Mouse (Mus musculus): ENCODE measurements around the gene Sf3a1.

DNA sequence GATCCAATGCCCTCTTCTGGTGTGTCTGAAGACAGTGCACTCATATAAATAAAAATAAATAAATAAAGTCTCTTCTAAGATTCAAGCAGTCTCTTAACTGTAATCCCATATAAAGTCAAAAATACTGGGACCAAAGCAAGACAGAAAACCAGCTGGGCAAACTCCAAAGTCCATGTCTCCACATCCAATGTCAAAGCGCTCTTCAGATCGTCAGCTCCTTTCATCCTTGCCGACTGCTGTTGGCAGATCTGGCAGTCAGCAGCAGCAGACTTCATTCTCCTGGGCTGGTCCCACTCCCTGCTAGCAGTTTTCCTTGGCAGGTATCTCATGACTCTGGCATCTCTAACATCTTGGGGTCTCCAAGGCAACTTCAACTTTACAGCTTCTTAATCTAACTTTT is 1.5 kb upstream of the Sf3a1 start:
- no peak for TF ChIP-seq CTCF (IDR thresholded peaks at IDR 0.05; ENCODE audit: control insufficient read depth, insufficient read depth, low read length)
- TF ChIP-seq POLR2A (IDR thresholded peaks at IDR 0.05; ENCODE audit: borderline replicate concordance, control insufficient read depth, low read depth, low read length): no peak
